Mouse (Mus musculus): ENCODE measurements around the gene Ipmk. TPM values are rescaled to one million over a fixed set of nuclear protein-coding genes. Genes with fewer than 3 reads are reported as not detected.
A peak's percentile ranks its signal among the peaks of the same experiment; 100 is the strongest.

Gene Ipmk
- polyA plus RNA-seq, 1 experiment = 16.3 TPM

- H3K4me1 ChIP-seq (ENCODE audit: control insufficient read depth, insufficient read depth, low read length) = no peaks in the 10 kb centered on the region; the same call in 1 of the 2 replicates
- H3K27ac ChIP-seq (ENCODE audit: insufficient read depth, low read length) = no peak overlapping the region
- H3K4me3 ChIP-seq (ENCODE audit: insufficient read depth, low read length) = no peak overlapping the region
- no peak for TF ChIP-seq CTCF (IDR thresholded peaks at IDR 0.05; ENCODE audit: extremely low read depth, insufficient read depth, low read length)
- no peak for TF ChIP-seq POLR2A (IDR thresholded peaks at IDR 0.05; ENCODE audit: extremely low read depth, insufficient read depth, low read length)
These were observed 14.7 kb upstream of the Ipmk start for GRCm38 (mm10) chr10:71332859-71333258.

GRCm38 (mm10) chr10:71337733-71338132 is 9.8 kb upstream of the Ipmk start:
- no peak for TF ChIP-seq CTCF (IDR thresholded peaks at IDR 0.05; ENCODE audit: extremely low read depth, insufficient read depth, low read length)
- TF ChIP-seq POLR2A (IDR thresholded peaks at IDR 0.05; ENCODE audit: extremely low read depth, insufficient read depth, low read length) = no peak
- H3K27ac ChIP-seq (ENCODE audit: insufficient read depth, low read length) = no peak overlapping the region
- no peak overlapping the region for H3K4me3 ChIP-seq (ENCODE audit: insufficient read depth, low read length)
- peaks cover 4% of the 10 kb centered on the region; the same call in 1 of the 2 replicates for H3K4me1 ChIP-seq (ENCODE audit: control insufficient read depth, insufficient read depth, low read length)

- TF ChIP-seq CTCF (IDR thresholded peaks at IDR 0.05; ENCODE audit: extremely low read depth, insufficient read depth, low read length) (no peak), POLR2A (IDR thresholded peaks at IDR 0.05; ENCODE audit: extremely low read depth, insufficient read depth, low read length) (no peak)
- no peak overlapping the region for H3K27ac ChIP-seq (ENCODE audit: insufficient read depth, low read length)
- H3K4me1 ChIP-seq (ENCODE audit: control insufficient read depth, insufficient read depth, low read length) = peaks cover 4% of the 10 kb centered on the region; the same call in 1 of the 2 replicates
- no peak overlapping the region for H3K4me3 ChIP-seq (ENCODE audit: insufficient read depth, low read length)
These were observed 9.2 kb upstream of the Ipmk start for GRCm38 (mm10) chr10:71338156-71338905.

- Histone ChIP-seq H3K27ac (ENCODE audit: insufficient read depth, low read length) (no peak overlapping the region), H3K4me3 (ENCODE audit: insufficient read depth, low read length) (no peak overlapping the region), H3K4me1 (ENCODE audit: control insufficient read depth, insufficient read depth, low read length) (peaks cover 6% of the 10 kb centered on the region; the same call in 1 of the 2 replicates)
- no peak for TF ChIP-seq POLR2A (IDR thresholded peaks at IDR 0.05; ENCODE audit: extremely low read depth, insufficient read depth, low read length)
- no peak for TF ChIP-seq CTCF (IDR thresholded peaks at IDR 0.05; ENCODE audit: extremely low read depth, insufficient read depth, low read length)
These were observed 8.1 kb upstream of the Ipmk start for GRCm38 (mm10) chr10:71339463-71339862.

GRCm38 (mm10) chr10:71340195-71340594 is 7.4 kb upstream of the Ipmk start:
- no peak overlapping the region for H3K4me3 ChIP-seq (ENCODE audit: insufficient read depth, low read length)
- TF ChIP-seq POLR2A (IDR thresholded peaks at IDR 0.05; ENCODE audit: extremely low read depth, insufficient read depth, low read length) = no peak
- no peak for TF ChIP-seq CTCF (IDR thresholded peaks at IDR 0.05; ENCODE audit: extremely low read depth, insufficient read depth, low read length)
- H3K4me1 ChIP-seq (ENCODE audit: control insufficient read depth, insufficient read depth, low read length) = peaks cover 6% of the 10 kb centered on the region; the same call in 1 of the 2 replicates
- no peak overlapping the region for H3K27ac ChIP-seq (ENCODE audit: insufficient read depth, low read length)

GRCm38 (mm10) chr10:71341290-71341689 is 6.3 kb upstream of the Ipmk start:
- no peak for TF ChIP-seq POLR2A (IDR thresholded peaks at IDR 0.05; ENCODE audit: extremely low read depth, insufficient read depth, low read length)
- TF ChIP-seq CTCF (IDR thresholded peaks at IDR 0.05; ENCODE audit: extremely low read depth, insufficient read depth, low read length) = no peak
- no peak overlapping the region for H3K4me3 ChIP-seq (ENCODE audit: insufficient read depth, low read length)

GRCm38 (mm10) chr10:71342030-71342805 is 5.3 kb upstream of the Ipmk start:
- no peak overlapping the region for H3K4me3 ChIP-seq (ENCODE audit: insufficient read depth, low read length)
- peaks cover 6% of the 10 kb centered on the region; the same call in 1 of the 2 replicates for H3K4me1 ChIP-seq (ENCODE audit: control insufficient read depth, insufficient read depth, low read length)
- no peak overlapping the region for H3K27ac ChIP-seq (ENCODE audit: insufficient read depth, low read length)
- TF ChIP-seq CTCF (IDR thresholded peaks at IDR 0.05; ENCODE audit: extremely low read depth, insufficient read depth, low read length) = peak; percentile 22; the same call in 1 of the 2 replicates
- no peak for TF ChIP-seq POLR2A (IDR thresholded peaks at IDR 0.05; ENCODE audit: extremely low read depth, insufficient read depth, low read length)

More at GRCm38 (mm10) chr10:71341290-71341689, 6.3 kb upstream of the Ipmk start:
- Histone ChIP-seq H3K4me1 (ENCODE audit: control insufficient read depth, insufficient read depth, low read length) (peaks cover 6% of the 10 kb centered on the region; the same call in 1 of the 2 replicates), H3K27ac (ENCODE audit: insufficient read depth, low read length) (no peak overlapping the region)

- TF ChIP-seq CTCF (IDR thresholded peaks at IDR 0.05; ENCODE audit: extremely low read depth, insufficient read depth, low read length) (no peak), POLR2A (IDR thresholded peaks at IDR 0.05; ENCODE audit: extremely low read depth, insufficient read depth, low read length) (no peak)
- Histone ChIP-seq H3K4me3 (ENCODE audit: insufficient read depth, low read length) (no peak overlapping the region), H3K27ac (ENCODE audit: insufficient read depth, low read length) (no peak overlapping the region), H3K4me1 (ENCODE audit: control insufficient read depth, insufficient read depth, low read length) (peaks cover 6% of the 10 kb centered on the region; the same call in 1 of the 2 replicates)
These were observed 4.4 kb upstream of the Ipmk start for GRCm38 (mm10) chr10:71343130-71343529.

GRCm38 (mm10) chr10:71343567-71344265 is 3.8 kb upstream of the Ipmk start:
- peak overlapping the region; percentile 53 for H3K4me3 ChIP-seq (ENCODE audit: insufficient read depth, low read length)
- peaks cover 5% of the 10 kb centered on the region; the same call in 1 of the 2 replicates for H3K4me1 ChIP-seq (ENCODE audit: control insufficient read depth, insufficient read depth, low read length)
- H3K27ac ChIP-seq (ENCODE audit: insufficient read depth, low read length) = no peak overlapping the region
- TF ChIP-seq CTCF (IDR thresholded peaks at IDR 0.05; ENCODE audit: extremely low read depth, insufficient read depth, low read length) (no peak), POLR2A (IDR thresholded peaks at IDR 0.05; ENCODE audit: extremely low read depth, insufficient read depth, low read length) (no peak)
